Mouse (Mus musculus): Measurements from ENCODE around the gene Gmds. TPM values are rescaled to one million over a fixed set of nuclear protein-coding genes. Genes with fewer than 3 reads are reported as not detected.

Gene Gmds
- total RNA-seq, 2 experiments from 2014 or later: 1.5 to 2.1 TPM

DNA sequence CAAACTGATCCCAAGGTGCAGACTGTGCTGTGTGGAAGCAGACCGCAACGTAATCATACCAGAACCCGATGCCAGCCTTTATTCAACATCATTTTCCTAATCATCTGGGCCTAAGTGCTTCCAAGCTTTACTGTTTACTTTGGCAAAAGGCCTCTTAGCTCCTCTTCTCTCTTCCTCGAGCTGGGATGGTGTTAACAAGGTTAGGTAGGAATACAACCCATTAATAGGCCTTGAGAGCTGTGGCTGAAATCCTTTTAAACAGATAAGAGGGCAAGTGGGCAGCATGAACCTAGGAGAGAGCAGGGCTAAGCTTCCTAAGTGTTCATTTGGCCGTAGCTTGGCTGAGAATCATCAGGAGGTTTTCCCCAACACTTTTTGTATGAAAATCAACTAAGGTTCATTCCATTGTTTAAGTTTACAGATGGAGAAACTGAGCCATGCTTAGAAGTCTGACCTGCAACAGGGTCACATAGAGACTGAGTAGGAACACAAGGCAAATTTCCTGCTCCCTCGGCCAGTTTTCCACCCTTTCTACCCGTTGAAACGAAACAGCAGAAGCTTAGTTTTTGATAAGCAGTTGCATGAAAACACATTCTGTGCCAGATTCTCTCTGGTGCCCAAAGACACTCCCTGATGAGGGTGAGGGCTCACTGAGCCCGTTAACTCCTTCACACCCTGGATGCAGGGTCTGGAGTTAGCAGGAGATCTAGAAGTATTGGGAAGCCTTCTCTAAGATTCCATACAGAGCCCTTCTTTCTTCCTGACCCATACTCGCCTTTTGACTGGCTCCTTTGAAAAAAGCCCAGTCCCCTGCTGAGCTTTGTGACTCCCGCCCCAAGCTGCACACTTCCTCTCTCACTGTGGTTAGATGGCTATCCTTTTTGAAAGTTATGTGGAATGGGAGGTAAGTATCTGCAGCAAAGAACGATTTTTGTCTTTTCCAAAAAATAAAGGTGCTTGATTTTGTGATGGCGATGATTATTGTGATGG is 379.9 kb downstream of the Gmds start:
- no peak for DNase-seq (ENCODE audit: low spot score)

DNA sequence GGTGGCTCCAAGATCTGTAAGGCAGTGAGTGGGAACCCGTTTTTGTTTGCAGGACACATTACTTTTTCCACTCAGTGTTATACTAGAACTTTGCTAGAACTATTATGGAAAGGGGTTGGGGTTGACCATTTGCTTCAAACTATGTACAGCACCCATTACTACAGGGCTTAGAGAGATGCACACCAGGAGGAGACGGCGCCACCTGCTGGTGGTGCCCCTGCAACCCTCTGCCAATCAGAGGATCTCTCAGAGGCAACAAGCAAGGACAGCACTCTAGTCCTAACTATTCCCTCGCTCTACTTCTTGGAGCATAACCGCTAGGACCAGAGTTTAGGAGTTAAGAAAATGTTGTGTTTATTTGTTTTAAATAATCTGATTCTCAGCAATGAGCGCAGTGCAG is 382.0 kb downstream of the Gmds start:
- peak; percentile 58 for DNase-seq (ENCODE audit: low spot score)

DNA sequence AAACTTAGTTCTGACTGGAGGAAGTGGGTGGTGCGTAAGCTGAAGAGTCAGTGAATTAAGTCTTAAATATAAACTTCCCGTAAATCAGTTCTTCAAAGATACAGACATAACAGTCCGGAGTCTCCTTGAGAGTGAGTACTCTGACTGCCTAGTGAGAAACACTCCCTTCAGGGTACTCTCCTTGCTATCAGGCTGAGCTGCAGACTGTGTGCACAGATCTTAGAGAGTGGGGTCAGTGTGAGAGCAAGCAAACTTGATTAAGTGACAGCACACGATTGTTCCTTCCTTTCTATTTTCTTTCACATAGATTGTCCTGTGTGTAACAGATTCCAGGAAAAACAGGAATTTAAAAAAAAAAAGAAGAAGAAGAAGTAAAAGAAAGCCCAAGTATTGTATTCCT is 382.4 kb downstream of the Gmds start:
- no peak for DNase-seq (ENCODE audit: low spot score)

DNA sequence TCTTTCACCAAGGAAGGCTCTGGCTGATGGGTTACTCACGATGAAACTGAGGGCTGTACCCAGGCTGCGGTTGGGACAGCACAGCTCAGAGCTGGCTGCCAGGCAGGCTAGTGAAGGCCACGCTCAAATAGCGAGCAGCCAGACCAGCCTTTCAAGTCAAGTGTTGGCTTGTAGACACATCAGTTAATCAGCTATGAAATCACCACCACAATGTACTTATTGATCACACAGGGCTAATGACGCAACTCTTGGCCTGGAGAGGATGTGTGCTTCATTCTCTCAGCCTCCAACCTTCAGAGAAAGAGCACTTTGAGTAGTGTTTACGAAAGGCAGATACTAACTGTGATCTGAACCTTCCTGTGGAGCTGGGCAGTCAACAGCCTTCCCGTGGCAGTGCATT is 383.4 kb downstream of the Gmds start:
- no peak for DNase-seq (ENCODE audit: low spot score)

DNA sequence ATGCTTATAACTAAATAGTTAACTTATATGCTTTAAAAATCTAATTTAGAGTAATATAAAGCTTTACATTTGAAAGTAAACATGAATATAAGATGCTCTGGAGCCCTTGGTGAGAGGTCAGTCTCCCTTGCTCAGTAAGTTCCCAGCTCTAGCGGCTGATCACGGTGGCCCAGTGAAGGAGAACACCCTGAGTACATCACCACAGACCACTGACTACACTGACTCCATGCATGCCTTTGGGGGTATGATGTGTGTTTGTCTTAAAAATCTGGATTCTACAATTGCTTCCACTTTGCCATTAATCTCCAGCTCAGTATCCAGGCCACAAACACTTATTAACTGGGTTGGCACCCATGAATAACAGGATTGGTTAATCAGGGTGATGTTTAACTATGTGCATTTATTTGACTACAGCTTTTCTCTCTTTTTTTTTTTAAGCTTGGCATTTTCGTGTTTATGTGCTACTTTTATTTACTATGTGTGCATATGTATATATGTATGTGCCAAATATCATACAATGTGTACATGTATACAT is 393.8 kb downstream of the Gmds start:
- no peak for DNase-seq (ENCODE audit: low spot score)

DNA sequence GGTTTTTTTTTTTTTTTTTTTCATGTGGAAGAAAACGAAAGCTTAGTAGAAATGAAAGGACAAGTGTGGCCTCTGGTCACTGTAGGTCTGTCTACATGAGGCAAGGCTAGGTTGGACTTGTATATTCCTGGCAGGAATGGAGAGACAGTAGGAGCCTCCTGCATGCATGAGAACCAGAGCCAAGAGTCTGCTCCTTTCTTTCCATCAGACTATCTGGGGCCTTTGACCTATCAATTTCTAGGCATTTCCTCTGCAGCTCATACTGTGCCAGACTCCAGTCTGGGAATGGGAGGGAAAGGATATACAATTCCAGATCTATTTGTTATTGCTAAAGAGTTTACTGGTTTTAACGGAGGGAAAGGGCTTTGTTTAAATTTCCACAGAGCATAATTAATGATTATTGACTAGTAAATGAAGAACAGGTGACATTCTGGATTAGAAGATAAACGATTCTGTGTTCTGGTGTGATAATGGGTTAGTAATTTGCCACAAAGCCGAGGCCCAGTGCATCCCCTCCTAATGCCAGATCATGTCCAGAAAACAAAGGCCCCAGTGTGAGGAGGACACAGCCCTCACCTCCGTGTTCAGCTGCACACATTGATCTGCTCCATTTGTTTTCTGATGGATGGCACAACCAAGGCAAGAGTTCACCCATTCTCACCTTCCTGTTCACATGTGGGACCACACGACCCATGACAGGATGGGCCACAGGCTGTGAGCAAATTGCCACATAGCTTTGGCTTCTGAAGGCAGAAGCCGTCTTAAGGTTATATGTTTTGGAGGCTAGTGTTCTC is 394.9 kb downstream of the Gmds start:
- DNase-seq (ENCODE audit: low spot score): no peak

DNA sequence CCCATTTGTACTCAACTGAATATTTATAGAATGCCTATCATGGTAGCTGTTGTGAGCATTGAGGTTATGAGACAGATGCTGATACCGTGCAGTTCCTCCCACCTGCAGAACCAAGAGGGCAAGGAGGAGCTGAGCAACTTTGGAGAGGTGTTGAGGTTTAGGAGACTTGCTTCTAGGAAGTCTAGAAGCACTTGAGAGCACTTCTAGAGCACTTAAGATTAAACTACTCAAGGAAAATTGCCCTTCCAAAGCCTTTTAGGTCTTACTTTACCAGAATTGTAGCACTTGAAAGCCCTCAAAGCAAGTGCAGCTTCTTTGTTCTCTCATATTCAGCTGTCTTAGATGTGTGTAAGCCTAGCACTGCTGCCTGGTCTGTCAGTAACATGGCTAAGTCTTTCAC is 409.2 kb downstream of the Gmds start:
- no peak for DNase-seq (ENCODE audit: low spot score)

DNA sequence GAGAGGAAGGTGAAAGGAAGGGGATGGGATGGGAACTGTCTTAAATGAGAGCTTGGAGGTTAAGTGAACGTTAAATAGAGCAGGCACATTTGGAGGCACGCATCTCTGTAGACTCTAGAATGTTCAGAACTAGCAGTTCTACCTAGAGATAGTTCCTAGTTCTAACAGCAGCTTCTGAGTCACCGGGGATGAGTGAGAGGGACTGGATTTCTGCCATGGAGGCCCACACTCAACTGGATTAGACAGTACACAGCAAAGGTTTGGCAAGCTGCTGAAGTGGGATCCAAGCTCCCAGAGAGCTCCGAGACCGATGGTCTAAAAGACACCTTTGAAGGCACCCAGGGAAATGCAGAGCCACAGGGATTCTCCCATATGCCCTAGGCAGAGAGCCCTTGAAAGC is 411.9 kb downstream of the Gmds start:
- no peak for DNase-seq (ENCODE audit: low spot score)

DNA sequence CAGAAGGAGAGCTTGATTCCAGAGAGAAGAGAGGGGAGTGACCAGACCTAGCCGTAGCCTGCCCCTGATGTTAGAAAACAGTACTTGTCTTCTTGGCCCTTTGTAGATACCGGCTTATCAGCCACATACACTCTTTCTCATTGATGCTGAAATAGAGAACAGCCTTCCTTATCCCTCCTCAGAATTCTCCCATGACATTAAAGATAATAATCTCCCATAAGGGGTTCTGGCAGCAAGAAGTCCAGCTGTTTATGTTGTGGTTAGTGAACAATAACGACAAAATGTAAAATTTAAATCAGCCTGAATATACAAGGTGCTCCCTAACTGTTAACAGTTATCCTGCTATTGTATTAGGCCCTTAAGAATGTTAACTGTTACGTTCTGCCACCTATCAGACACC is 414.0 kb downstream of the Gmds start:
- no peak for DNase-seq (ENCODE audit: low spot score)

DNA sequence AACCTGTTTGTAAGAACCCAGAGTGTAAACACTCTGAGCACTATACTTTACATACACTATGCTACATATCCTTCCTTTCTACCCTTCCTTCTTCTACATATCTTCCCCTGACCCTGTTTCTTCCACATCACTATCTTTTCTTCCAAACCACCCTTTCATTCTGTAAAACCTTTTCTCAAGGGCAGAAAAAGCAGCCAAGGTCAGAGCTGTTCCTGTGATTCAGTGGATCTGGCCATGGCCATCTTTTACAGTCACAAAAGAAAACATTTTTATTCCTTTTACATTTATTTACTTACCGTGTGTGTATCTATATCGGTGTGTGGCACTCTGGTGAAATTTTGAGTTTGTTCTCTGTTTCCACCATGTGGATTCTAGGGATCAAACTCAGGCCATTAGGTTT is 418.8 kb downstream of the Gmds start:
- no peak for DNase-seq (ENCODE audit: low spot score)

DNA sequence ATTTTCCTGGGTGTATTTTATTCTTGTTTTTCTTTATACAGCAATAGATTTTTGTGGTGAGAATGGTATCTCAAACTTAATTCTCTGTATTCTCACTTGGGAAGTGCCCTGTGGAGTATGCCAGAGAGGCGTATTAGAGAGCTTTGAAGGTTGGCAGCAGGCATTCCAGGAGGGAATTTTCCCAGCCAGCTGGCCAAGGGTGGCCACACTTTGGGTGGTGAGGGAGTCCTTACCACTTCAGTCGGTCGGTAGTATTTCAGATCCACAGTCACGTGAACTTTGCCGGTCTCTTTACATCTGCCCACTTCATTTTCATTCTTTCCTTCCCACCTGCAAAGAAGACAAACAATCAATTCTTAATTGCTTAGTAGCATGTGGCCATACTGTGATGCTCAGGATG is 421.2 kb downstream of the Gmds start:
- DNase-seq (ENCODE audit: low spot score): no peak

DNA sequence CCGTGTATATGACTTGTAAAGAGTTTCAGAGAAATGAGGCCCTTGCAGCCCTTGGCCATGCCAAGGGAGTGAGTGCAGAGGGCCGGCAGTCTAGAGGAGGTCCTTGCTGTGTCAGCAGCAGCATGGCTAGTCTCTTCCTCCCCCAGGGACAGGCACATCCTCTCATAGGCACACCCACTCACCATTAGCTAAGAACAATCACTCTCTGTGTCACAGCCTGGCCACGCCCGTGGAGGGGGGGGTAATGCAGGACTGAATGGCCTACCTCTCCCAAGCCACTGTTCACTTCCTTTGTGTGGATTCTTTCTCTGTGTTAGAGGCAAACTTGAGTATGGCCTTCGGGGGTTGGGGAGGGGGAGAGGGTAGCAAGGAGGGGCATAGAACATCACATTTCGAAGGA is 422.8 kb downstream of the Gmds start:
- no peak for DNase-seq (ENCODE audit: low spot score)

DNA sequence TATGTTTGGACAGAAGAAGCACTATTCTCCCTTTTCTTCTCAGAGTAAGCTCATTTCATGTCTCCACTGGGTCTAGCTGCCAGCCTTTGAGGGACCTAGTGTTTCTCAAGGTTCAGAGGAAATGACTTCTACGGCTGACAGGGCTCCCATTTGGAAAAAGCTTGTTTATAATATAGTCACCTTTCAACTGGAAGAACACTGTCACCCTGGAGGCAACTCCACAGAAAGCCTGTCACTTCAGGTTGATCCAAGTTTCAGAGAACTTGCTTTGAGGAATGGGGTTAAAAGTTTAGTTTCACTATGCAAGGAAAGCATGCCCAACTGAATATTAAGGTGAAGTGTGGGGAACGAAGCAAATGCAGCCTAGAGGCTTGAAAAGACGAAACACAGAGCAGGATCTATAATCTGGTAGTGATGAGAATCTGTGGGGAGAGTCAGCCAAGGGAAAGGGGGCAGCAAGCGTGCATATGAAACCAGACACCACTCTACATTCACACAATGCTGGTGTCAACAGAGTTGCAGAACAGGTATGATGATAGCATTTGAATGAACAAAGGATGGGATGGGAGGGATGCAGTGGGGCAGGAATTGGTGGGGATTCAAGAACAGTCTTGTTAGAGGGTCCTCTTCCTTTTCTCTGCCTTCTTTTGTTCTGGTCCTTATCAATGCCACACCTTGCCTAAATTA is 423.5 kb downstream of the Gmds start:
- no peak for DNase-seq (ENCODE audit: low spot score)

DNA sequence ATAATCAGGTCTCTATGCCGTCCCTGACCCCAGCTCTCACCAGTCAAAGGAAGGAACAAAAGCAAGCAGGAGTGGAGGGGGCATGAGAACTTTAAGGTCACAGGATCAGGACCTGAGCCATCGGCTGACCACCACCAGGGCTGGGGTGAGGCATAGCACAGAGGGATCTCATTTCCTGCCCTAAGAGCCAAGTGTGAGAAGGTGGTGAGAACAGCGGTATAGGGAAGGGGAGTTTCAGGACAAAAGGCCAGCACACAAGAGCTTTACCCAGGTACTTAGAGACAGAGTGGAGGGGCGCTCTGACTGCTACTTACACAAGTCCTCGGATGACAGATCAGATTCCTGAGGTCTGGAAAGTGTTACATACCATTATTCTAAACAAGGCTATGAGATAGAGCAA is 426.6 kb downstream of the Gmds start:
- no peak for DNase-seq (ENCODE audit: low spot score)

DNA sequence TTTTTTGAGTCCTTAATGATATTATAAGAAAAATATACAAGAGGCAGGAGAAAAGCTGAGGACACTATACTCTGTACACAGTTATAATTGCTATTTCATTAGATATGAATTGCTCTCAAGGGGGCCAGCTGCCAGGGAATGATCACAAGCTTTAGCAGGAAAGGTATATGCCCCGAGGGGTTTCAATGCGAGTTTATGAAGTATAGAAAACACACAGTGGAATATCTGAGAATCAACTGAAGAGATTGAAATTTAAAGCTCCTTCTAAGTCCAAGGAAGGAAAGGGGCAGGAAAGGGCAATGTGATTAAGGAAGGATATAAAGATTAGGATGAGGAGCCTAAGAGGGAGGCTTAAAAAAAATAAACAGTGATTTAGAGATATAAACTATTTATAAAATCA is 427.2 kb downstream of the Gmds start:
- DNase-seq (ENCODE audit: low spot score): no peak

DNA sequence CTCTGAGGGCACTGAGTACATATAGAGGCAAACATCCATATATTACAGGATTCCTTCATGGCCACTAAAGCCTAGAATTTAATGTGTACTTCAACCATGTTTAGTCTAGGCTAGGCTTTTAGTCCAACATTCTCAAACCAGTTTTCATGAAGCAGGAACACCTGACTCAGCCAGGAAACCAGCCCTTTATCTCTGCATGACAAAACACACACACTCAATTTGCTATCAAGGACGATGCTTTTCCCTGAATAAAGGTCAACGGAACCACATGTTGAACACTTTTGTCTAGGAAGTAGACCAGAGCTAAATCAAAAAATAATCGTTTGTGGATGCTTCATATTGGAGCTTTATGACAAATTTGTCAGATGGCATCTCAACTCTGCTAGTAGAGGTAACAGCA is 429.5 kb downstream of the Gmds start:
- DNase-seq (ENCODE audit: low spot score): no peak

DNA sequence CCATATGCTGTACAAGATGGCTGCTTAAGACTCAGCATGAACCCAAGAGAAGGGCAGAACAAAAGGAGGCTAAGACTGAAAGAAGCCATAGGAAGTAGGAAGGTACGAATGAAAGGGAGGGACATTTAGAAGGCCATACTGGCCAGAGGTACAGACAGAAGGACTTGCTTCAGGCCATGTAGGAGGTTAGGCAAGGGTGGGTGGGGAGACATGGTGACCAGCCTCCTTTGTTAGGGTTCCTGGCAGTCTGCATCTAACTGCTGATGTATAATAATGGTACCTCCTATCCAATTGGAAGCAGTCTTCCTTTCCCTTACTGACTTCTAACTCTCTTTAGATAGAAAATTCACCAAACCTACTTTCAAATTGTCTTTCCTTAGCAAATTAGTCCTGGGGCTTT is 432.0 kb downstream of the Gmds start:
- no peak for DNase-seq (ENCODE audit: low spot score)

DNA sequence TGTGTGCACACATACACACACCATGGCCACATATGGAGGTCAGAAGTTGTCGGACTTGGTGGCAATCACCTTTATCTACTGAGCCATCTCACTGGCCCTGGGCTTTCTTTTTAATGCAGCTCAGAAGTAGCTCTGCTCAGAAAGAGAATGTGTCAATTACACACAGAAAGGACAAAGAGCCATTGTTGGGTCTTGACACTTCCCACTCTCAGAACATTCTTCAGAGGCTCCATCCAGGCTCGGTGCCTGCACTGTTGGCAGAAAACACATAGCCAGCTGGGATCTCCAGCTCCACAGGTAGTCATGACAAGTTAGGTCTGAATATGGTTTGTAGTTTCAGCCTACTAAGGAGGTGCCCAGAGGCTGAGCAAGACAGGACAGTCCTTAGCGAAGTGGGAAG is 438.3 kb downstream of the Gmds start:
- DNase-seq (ENCODE audit: low spot score): no peak

DNA sequence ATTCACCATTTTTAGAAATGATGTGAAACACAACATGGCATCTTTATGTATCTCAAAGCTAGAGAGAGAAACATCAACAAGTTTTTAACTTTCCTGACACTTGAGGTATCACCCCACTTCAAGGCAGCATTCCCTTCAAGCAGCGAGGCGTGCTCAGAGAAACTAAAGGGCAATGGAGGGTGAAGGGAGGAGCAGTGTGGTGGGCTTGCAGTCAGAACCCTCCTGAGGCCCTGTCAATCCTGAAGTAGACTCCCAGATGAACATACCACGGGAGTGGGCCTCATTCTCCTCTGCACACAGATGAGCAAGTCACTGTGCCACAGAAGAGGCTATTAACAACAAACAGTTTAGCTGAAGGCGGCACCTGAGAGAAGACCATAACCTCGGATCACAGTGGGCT is 439.1 kb downstream of the Gmds start:
- DNase-seq (ENCODE audit: low spot score): no peak

DNA sequence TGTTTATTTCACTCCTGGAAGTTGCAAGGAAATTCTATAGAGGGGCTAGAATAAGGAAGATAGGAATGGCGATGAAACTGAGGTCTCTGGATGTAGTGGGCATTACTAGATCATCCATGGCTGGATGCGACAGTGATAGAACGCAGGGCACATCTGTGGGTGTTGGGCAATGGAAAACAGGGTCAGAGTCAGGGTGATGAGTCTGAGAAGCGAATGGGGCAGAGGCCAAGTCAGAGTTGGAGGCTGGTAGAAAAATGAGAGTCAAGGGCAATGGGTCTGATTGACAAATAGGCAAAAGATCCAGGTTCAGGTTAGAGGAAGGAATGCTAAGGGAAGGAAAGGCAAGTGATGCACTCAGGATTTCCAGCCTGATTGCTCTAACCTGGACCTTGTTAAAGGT is 441.0 kb downstream of the Gmds start:
- no peak for DNase-seq (ENCODE audit: low spot score)

DNA sequence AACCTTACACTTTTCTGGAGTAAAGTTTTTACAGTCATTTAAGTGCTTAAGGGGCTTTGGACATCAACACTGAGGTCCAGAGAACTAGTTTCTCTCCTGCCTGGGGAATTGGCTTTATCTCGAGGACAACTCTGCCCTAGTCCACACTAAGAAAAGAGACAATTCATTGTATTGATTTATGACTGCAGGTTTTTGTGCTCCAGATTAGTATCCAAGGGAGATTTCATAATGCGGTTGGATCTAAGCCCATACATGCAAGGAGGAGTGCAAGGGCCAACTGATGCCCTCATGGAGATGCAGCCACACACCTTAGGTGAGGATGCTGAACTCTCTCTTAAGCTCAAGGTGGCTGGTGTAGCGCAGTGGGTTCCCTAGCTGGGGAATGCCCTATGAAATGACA is 444.0 kb downstream of the Gmds start:
- DNase-seq (ENCODE audit: low spot score): no peak
